21 mouse cellular contexts compared by ENCODE assay signal in the genomic region with DNA sequence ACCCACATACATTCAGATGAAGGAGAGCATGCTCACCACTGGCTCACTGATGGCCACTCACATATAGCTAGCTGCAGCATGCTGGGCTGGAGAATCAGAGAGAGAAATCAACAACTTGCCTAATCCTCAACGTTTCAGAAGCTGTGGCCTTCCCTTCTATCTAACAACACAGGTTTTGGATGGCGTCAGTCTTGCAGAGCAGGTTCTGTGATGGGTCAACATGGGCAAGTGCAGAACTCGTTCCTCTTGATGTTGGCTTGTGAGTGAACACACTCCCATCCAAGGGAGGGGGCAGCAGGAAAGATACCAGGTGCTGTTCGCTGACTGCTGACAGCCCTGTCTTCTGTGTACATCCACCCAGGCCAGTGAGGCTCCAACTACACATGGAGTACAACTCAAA.
"Had no signal": no experiment of that assay in that cellular context is flagged by ENCODE, and none has a peak within 500 bp of the region (broad histone marks: within the 10 kb centered on the region; RNA-seq: fewer than 3 reads in every experiment).

No protein-coding gene starts in this region.

- H3K9ac ChIP-seq: liver, embryonic 14.5 days; liver, postnatal 0 days; lung, embryonic 14.5 days; midbrain, embryonic 12.5 days; midbrain, embryonic 15.5 days; neural tube, embryonic 12.5 days; neural tube, embryonic 15.5 days had no signal

- DNase-seq: kidney, adult 18-20 months; kidney, adult 9 months; kidney, postnatal 14 days; kidney, postnatal 4 days; layer of hippocampus, adult 9-11 months; liver, postnatal 0 days; lung, embryonic 14.5 days; right cerebral cortex, adult 18-20 months; right cerebral cortex, postnatal 14 days; right cerebral cortex, postnatal 4 days; thymus, adult 18-20 months; thymus, postnatal 14 days had no signal

- H3K27me3 ChIP-seq: midbrain, embryonic 12.5 days; midbrain, embryonic 15.5 days; neural tube, embryonic 12.5 days; neural tube, embryonic 15.5 days had no signal

- H3K4me3 ChIP-seq: midbrain, embryonic 12.5 days; midbrain, embryonic 15.5 days; neural tube, embryonic 12.5 days; neural tube, embryonic 15.5 days had no signal

- H3K4me2 ChIP-seq: liver, embryonic 11.5 days; lung, embryonic 14.5 days; midbrain, embryonic 12.5 days; midbrain, embryonic 15.5 days; neural tube, embryonic 12.5 days; neural tube, embryonic 15.5 days had no signal

- H3K27ac ChIP-seq: liver, embryonic 14.5 days; macrophage; midbrain, embryonic 12.5 days; midbrain, embryonic 15.5 days; neural tube, embryonic 12.5 days; neural tube, embryonic 15.5 days had no signal

- H3K9me3 ChIP-seq: midbrain, embryonic 12.5 days; midbrain, embryonic 15.5 days; neural tube, embryonic 12.5 days; neural tube, embryonic 15.5 days had no signal

- ATAC-seq: intestine, embryonic 16.5 days; liver, postnatal 0 days; lung, postnatal 0 days; midbrain, embryonic 15.5 days had no signal

- H3K4me1 ChIP-seq: midbrain, embryonic 12.5 days; midbrain, embryonic 15.5 days; neural tube, embryonic 12.5 days; neural tube, embryonic 15.5 days had no signal
